Mouse (Mus musculus): ENCODE data around the gene Uhrf1bp1. TPM values are rescaled to one million over a fixed set of nuclear protein-coding genes. Genes with fewer than 3 reads are reported as not detected.

The Uhrf1bp1 gene
- 4.8 and 6.1 TPM in 2 replicates for polyA plus RNA-seq (2021; fragmentation: Nextera tagmentation)
- long read RNA-seq, experiment 1, partial matches to known transcripts, result 1 of 5 reads
- long read RNA-seq, experiment 1, other reads (novel, unspliced or antisense), result 4 of 5 reads
- long read RNA-seq, experiment 2, full-length matches to known transcripts, result 1 of 16 reads
- long read RNA-seq, experiment 2, partial matches to known transcripts, result 5 of 16 reads
- long read RNA-seq, experiment 2, other reads (novel, unspliced or antisense), result 10 of 16 reads

DNA sequence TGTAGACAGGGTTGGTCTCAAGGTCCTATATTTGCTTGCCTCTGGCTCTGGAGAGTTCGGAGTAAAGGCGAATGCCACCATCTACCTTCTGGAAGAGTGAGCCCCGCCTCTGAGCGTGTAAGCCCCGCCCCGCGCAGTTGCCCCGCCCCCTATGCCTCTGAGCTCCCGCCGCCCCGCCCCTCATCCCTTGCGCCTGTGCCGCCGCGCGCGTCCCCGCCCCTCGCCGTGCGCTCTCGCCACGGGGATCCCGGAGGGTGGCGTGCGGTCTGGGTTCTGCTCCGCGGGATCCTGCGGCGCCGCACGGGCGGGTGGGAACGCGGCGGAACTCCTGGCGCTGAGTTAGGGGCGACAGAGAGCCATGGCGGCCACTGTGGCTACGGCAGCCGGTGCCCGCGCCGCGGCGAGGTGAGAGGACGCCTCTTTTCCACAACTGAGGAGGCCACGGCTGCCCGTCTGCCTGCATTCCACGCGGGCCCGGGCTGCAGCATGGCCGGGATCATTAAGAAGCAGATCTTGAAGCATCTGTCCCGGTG, at the start of gene Uhrf1bp1:
Uhrf1bp1 (plus strand) TSS at position 177 of the 533 bp plus-strand sequence.

DNA sequence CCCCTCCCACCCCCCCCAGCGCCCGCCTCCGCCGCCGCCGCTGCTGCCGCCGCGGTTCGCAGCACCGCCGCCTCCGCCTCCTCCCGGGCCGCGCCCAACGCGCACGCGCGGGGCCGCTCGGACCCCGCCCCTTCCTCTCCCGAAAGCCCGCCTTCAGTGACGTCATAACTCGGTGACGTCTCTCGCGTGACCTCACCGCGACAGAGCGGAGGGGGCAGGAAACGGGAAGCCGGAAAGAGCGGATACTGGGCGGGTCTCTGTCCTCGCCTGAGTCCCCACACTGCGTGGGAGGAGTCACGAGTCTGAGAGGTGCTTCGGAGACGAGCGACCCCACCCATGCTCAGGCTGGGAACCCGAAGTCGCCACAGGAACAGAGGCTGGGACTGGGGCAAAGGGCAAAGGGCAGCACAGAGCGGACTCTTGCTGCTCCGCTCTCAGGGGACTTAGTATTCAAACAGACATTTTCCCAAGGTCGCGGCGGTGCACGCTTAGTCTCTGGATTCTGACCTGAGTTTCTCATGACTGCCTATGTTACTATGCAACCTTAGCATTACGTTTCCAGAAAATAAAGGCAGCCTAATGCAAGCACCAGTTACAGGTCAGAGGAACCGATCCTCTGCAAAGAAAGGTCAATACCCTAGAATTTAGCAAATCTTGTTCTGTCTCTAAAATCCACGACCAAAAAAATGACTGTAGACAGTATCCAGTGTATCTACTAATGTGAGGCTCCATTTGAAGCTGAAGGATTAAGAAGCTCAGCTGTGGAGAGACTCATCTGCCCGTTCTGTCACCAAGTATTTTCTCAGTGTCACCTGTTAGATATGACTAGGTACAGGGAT, 35.5 kb upstream of the Uhrf1bp1 start, which contains the start of gene D17Wsu92e:
D17Wsu92e (minus strand) TSS at position 81 of the 839 bp plus-strand sequence.

DNA sequence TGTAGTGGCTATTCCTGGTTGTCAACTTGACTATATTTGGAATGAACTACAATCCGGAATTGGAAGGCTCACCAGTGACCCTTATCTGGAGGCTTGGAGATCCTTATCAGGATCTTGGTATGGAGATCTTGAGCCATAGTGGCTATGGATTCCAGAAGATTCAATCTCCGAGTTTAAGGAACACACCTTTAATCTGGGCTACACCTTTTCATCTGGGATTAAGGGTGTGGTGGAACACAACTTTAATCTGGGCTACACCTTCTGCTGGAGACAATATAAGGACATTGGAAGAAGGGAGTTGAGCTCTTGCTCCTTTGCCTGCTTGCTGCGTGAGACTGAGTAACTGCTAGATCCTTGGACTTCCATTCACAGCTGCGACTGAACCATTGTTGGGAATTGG, 18.4 kb upstream of the Uhrf1bp1 start, which contains the start of gene Snrpc:
Snrpc (plus strand) TSS at position 301 of the 400 bp plus-strand sequence.

DNA sequence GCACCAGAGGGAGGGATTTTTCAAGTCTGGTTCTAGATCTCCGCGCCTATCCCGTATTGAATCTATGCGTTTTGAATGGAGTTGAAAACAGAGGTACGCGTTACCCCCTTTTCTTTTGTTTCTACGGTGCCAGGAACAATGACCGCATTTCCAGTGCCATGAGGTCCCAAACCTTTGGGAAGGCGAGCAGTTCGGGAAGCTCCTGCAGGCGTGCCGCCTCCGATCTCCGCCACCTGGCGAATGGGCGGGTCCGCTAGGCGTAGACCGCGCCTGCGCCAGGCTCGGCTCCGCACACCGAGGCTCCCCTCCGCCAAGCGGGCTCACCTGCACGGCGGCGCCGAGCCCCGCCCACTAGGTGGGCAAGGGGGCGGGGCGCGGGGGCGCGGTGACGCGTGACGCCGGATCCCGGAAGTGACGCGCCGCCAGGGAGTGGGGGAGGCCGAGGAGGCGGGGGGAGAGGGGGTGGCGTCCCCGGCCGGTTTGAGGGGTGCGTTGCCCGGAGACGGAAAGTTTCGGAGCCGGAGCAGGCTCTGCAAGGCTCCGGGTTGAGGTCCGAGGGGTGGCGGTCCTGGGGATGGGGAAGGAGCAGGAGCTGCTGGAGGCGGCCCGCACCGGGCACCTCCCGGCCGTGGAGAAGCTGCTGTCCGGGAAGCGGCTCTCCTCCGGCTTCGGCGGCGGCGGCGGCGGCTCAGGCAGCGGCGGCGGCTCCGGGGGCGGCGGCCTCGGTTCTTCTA, 52.8 kb downstream of the Uhrf1bp1 start, which contains the start of gene Anks1:
Anks1 (plus strand) TSS at position 419 of the 734 bp plus-strand sequence.

DNA sequence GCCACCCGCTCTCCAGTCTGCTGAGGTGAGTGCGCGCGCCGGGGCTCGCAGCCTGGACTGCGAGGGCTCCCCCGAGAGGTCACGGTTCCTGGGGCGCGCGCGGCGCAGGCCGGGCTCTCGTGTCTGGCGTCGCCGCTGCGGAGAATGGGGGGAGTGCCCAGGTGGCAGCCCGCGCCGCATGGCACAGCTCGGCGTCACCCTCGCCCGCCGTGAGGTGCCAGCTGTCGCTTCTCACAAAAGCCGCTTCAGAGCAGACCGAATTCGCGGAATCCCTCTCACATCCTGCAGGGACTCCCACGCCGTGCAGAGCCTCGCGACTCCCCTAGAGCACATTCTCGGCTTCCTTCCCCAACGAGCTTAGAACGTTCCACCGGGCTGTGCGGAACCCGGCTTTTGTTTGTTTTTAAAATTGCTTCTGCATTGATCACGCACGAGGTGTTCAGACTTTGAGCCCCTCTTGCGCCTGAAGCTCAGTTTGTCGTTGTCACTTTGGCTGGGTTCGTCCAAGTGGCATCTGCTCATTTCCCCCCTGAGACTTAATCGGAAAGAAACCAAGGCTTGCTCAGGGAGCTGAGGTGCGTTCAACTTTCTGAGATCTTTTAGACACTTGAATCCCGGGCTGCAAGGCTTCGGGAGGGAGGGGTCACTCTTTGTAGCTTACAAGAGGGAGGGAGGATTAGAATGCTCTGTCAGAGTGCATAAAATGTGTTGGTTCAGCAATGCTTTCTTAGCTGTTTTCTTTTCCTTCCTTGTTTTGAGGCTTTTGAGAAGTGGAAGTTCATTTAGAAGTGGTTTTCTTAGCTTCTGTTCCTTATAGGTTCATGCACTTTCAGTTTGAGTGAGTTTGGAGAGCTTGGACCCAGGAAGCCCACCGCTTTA, 53.6 kb downstream of the Uhrf1bp1 start, which contains the start of gene Taf11:
Taf11 (minus strand) TSS at position 223 of the 879 bp plus-strand sequence.

Other genes starting within 250 kb of the Uhrf1bp1 start
- gene Nudt3, start 232.9 kb upstream of the Uhrf1bp1 start, polyA plus RNA-seq (2021; fragmentation: Nextera tagmentation), result 275 and 475 TPM in 2 replicates
- gene RPS10-NUDT3, start 221.2 kb upstream of the Uhrf1bp1 start, polyA plus RNA-seq (2021; fragmentation: Nextera tagmentation), result not detected in 2 replicates
- 1,126 and 1,279 TPM in 2 replicates for gene Rps10, start 219.8 kb upstream of the Uhrf1bp1 start, polyA plus RNA-seq (2021; fragmentation: Nextera tagmentation)
- gene Pacsin1, start 200.9 kb upstream of the Uhrf1bp1 start, polyA plus RNA-seq (2021; fragmentation: Nextera tagmentation), result 327 and 409 TPM in 2 replicates
- 0.08 TPM in 1 of 2 replicates, not detected in the other for gene Spdef, start 127.5 kb upstream of the Uhrf1bp1 start, polyA plus RNA-seq (2021; fragmentation: Nextera tagmentation)
- 19.7 and 23.5 TPM in 2 replicates for gene D17Wsu92e, start 35.8 kb upstream of the Uhrf1bp1 start, polyA plus RNA-seq (2021; fragmentation: Nextera tagmentation)
- gene Snrpc, start 18.3 kb upstream of the Uhrf1bp1 start, polyA plus RNA-seq (2021; fragmentation: Nextera tagmentation), result 55.8 and 59.2 TPM in 2 replicates
- 5.5 and 6.5 TPM in 2 replicates for gene Anks1, start 52.9 kb downstream of the Uhrf1bp1 start, polyA plus RNA-seq (2021; fragmentation: Nextera tagmentation)
- gene Taf11, start 53.4 kb downstream of the Uhrf1bp1 start, polyA plus RNA-seq (2021; fragmentation: Nextera tagmentation), result 37.8 and 47.3 TPM in 2 replicates
- gene Tcp11, start 224.2 kb downstream of the Uhrf1bp1 start, polyA plus RNA-seq (2021; fragmentation: Nextera tagmentation), result 1.2 and 1.4 TPM in 2 replicates